Mouse (Mus musculus): ENCODE measurements around the gene Gm20219. TPM values are rescaled to one million over a fixed set of nuclear protein-coding genes. Genes with fewer than 3 reads are reported as not detected.

The Gm20219 gene
- polyA plus RNA-seq, 1 experiment from 2014 or later = 0.23 TPM

Other genes with a start within 250 kb of the Gm20219 start
- gene Kdm4b, start 228.3 kb downstream of the Gm20219 start, polyA plus RNA-seq (2015; fragmentation: Nextera tagmentation; extraction: Ambion mirVana) = 26.1 and 31.2 TPM in 2 replicates
- 37.6 and 62.0 TPM in 2 replicates for gene Ptprs, start 77.9 kb downstream of the Gm20219 start, polyA plus RNA-seq (2015; fragmentation: Nextera tagmentation; extraction: Ambion mirVana)
- not detected in 2 replicates for gene Znrf4, start 42.0 kb downstream of the Gm20219 start, polyA plus RNA-seq (2015; fragmentation: Nextera tagmentation; extraction: Ambion mirVana)
- 52.2 and 63.9 TPM in 2 replicates for gene Safb2, start 30.2 kb upstream of the Gm20219 start, polyA plus RNA-seq (2015; fragmentation: Nextera tagmentation; extraction: Ambion mirVana)
- gene Safb, start 30.4 kb upstream of the Gm20219 start, polyA plus RNA-seq (2015; fragmentation: Nextera tagmentation; extraction: Ambion mirVana) = 71.2 and 76.0 TPM in 2 replicates
- 289 and 331 TPM in 2 replicates for gene 2410015M20Rik, start 55.4 kb upstream of the Gm20219 start, polyA plus RNA-seq (2015; fragmentation: Nextera tagmentation; extraction: Ambion mirVana)
- gene Rpl36, start 59.0 kb upstream of the Gm20219 start, polyA plus RNA-seq (2015; fragmentation: Nextera tagmentation; extraction: Ambion mirVana) = 1,116 and 1,311 TPM in 2 replicates
- gene Lonp1, start 72.5 kb upstream of the Gm20219 start, polyA plus RNA-seq (2015; fragmentation: Nextera tagmentation; extraction: Ambion mirVana) = 46.4 and 57.4 TPM in 2 replicates
- 0.09 and 0.13 TPM in 2 replicates for gene Catsperd, start 73.8 kb upstream of the Gm20219 start, polyA plus RNA-seq (2015; fragmentation: Nextera tagmentation; extraction: Ambion mirVana)
- gene Ranbp3, start 118.9 kb upstream of the Gm20219 start, polyA plus RNA-seq (2015; fragmentation: Nextera tagmentation; extraction: Ambion mirVana) = 51.9 and 65.2 TPM in 2 replicates
- gene Ndufa11, start 163.4 kb upstream of the Gm20219 start, polyA plus RNA-seq (2015; fragmentation: Nextera tagmentation; extraction: Ambion mirVana) = 912 and 1,025 TPM in 2 replicates
- gene Vmac, start 163.6 kb upstream of the Gm20219 start, polyA plus RNA-seq (2015; fragmentation: Nextera tagmentation; extraction: Ambion mirVana) = 11.6 and 16.5 TPM in 2 replicates
- 19.8 and 25.7 TPM in 2 replicates for gene Nrtn, start 203.1 kb upstream of the Gm20219 start, polyA plus RNA-seq (2015; fragmentation: Nextera tagmentation; extraction: Ambion mirVana)
- gene Dus3l, start 210.4 kb upstream of the Gm20219 start, polyA plus RNA-seq (2015; fragmentation: Nextera tagmentation; extraction: Ambion mirVana) = 28.3 and 37.6 TPM in 2 replicates
- gene Prr22, start 215.9 kb upstream of the Gm20219 start, polyA plus RNA-seq (2015; fragmentation: Nextera tagmentation; extraction: Ambion mirVana) = 0.92 and 1.1 TPM in 2 replicates

All from heart, embryonic 15.5 days (tissue).